Mouse (Mus musculus): ENCODE results near the gene Slit3.

- TF ChIP-seq POLR2A (IDR thresholded peaks at IDR 0.05; ENCODE audit: extremely low read depth, insufficient read depth, low read length) (no peak), CTCF (IDR thresholded peaks at IDR 0.05; ENCODE audit: low read depth, low read length) (no peak)
Measured at GRCm38 (mm10) chr11:35276001-35276400, 155.0 kb downstream of the Slit3 start.
